Mouse (Mus musculus): ENCODE measurements around the gene Pdgfra.

DNA sequence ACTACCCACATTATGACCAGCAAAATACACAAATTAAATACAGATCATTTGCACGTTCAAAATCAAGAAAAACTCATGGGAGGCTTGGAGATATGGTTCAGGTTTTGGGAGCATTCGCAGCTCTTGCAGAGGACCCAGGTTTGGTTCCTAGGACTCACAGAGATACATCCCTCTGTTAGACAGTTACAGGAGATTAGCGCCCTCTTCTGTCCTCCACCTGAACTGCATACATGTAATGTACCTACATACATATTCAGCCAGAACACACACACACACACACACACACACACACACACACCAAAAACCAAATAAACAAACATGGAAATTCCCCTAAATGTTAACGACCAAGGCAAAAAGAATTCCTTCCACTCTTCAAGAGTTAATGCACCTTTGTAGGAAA is 12.6 kb downstream of the Pdgfra start:
- TF ChIP-seq ZC3H11A (IDR thresholded peaks at IDR 0.05; ENCODE audit: borderline replicate concordance, low read depth, low read length) = no peak
- TF ChIP-seq ZNF384 (IDR thresholded peaks at IDR 0.05; ENCODE audit: low read depth, low read length) = no peak
- TF ChIP-seq MAFK (IDR thresholded peaks at IDR 0.05; ENCODE audit: insufficient read depth, low read depth, low read length) = no peak
- TF ChIP-seq CHD2 (IDR thresholded peaks at IDR 0.05; ENCODE audit: low read depth, low read length) = no peak
